Mouse (Mus musculus) lung, adult 2 months (tissue): ENCODE data around the gene Trpv5.

Source experiments
- CTCF ChIP-seq: fragments of 200-500 bp; IDR thresholded peaks from 2 replicates; pipeline ENCODE4 v1.5.1; 2011; ENCODE audit warnings: mild to moderate bottlenecking, low read length, control low read depth; ENCODE audit not compliant: insufficient read depth
- POLR2A ChIP-seq: fragments of 200-500 bp; IDR thresholded peaks from 2 replicates; pipeline ENCODE4 v1.6.1; 2011; ENCODE audit warnings: low read depth, mild to moderate bottlenecking, control low read depth, low read length, borderline replicate concordance; ENCODE audit errors: extremely low read depth

DNA sequence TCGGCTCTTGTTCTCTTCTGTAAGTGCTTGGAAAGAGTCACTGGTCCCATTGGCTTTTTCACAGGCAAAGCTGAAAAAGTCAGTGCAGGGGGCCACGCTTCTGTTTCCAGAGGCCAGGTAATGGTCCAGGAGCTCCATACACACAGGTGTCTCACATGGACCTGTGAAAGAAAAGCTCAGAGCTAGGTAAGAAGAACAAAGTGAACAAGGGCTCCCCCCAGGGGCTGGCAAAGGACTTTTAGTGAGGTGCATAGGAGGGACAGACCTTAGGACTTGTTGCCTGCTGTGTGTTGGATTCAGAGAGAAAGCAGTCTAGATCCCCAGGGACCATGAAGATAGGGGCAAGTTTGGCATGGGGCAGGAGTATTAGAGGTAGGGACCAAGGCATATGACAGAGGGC lies 22.4 kb upstream of the Trpv5 start:
- TF ChIP-seq POLR2A (no peak), CTCF (no peak)
